Mouse (Mus musculus) limb, embryonic 14.5 days (tissue): ENCODE measurements around the gene Cgrrf1. TPM values are rescaled to one million over a fixed set of nuclear protein-coding genes. Genes with fewer than 3 reads are reported as not detected.
A peak's percentile ranks its signal among the peaks of the same experiment; 100 is the strongest.

Experiments
- ATAC-seq: fragments of 200-750 bp; cut with Nextera tagmentation; 2 replicates; pipeline ENCODE4 v1.8.0; 2017; ENCODE audit warnings: low read depth, moderate number of reproducible peaks, moderate TSS enrichment; ENCODE audit not compliant: low FRiP score
- DNase-seq: peaks from one replicate; pipeline ENCODE4 v3.0.0-alpha.2; 2015; ENCODE audit warnings: low spot score
- H3K27ac ChIP-seq: fragments of 300-500 bp; sonication (generic); replicated peaks from 2 replicates; pipeline ENCODE4 v1.5.1; 2014; ENCODE audit warnings: low read depth, mild to moderate bottlenecking, low read length, moderate library complexity, mixed read lengths
- H3K27me3 ChIP-seq: fragments of 300-500 bp; sonication (generic); 2 replicates; pipeline ENCODE4 v1.6.1; 2014; ENCODE audit warnings: low read length, mixed read lengths; ENCODE audit not compliant: control insufficient read depth, insufficient read depth
- H3K36me3 ChIP-seq: fragments of 300-500 bp; sonication (generic); 2 replicates; pipeline ENCODE4 v1.6.1; 2014; ENCODE audit warnings: mild to moderate bottlenecking, low read length, moderate library complexity, mixed read lengths; ENCODE audit not compliant: control insufficient read depth, insufficient read depth
- H3K4me1 ChIP-seq: fragments of 300-500 bp; sonication (generic); 2 replicates; pipeline ENCODE4 v1.6.1; 2014; ENCODE audit warnings: antibody characterized with exemption, low read length, mixed read lengths; ENCODE audit not compliant: control insufficient read depth, insufficient read depth
- H3K4me2 ChIP-seq: fragments of 300-500 bp; sonication (generic); replicated peaks from 2 replicates; pipeline ENCODE4 v1.6.1; 2014; ENCODE audit warnings: low read depth, mild to moderate bottlenecking, low read length, moderate library complexity; ENCODE audit not compliant: severe bottlenecking
- H3K4me3 ChIP-seq: fragments of 300-500 bp; sonication (generic); replicated peaks from 2 replicates; pipeline ENCODE4 v1.5.1; 2014; ENCODE audit warnings: low read length
- H3K9ac ChIP-seq: fragments of 300-500 bp; sonication (generic); 2 replicates; pipeline ENCODE4 v1.6.1; 2014; ENCODE audit warnings: mild to moderate bottlenecking, low read depth, low read length, moderate library complexity; ENCODE audit not compliant: severe bottlenecking
- H3K9me3 ChIP-seq: fragments of 300-500 bp; sonication (generic); 2 replicates; pipeline ENCODE4 v1.6.1; 2016; ENCODE audit warnings: low read length; ENCODE audit not compliant: control insufficient read depth
- POLR2A ChIP-seq: fragments of 200-500 bp; IDR thresholded peaks from 2 replicates; pipeline ENCODE4 v1.8.0; 2012; ENCODE audit warnings: inconsistent platforms, mild to moderate bottlenecking, moderate library complexity, borderline replicate concordance; ENCODE audit not compliant: insufficient read depth, insufficient read length; ENCODE audit errors: extremely low read depth
- WGBS: fragments of 180-500 bp; shearing (Covaris S2); extraction: QIAGEN DNeasy Blood & Tissue Kit; methylation state at CpG from one replicate; pipeline ENCODE4 v1.1.7; 2014; 5-methylcytosine and 5-hydroxymethylcytosine counted together
- polyA plus RNA-seq, 2 experiments: library from polyadenylated mRNA; depleted of rRNA in 1 of 2; stranded (reverse) in 1 of 2; unstranded in 1 of 2; fragments of >200 nt; fragmentation: Nextera tagmentation in 1 of 2; extraction: Ambion mirVana in 1 of 2; gene quantifications; 2 replicates each; pipeline versions ENCODE4 v1.2.1 to v1.2.3; 2012 to 2014

The Cgrrf1 gene
- 17.2 and 19.5 TPM in 2 replicates for polyA plus RNA-seq (2012; rRNA removed)
- 25.2 and 26.7 TPM in 2 replicates for polyA plus RNA-seq (2014; fragmentation: Nextera tagmentation; extraction: Ambion mirVana)

DNA sequence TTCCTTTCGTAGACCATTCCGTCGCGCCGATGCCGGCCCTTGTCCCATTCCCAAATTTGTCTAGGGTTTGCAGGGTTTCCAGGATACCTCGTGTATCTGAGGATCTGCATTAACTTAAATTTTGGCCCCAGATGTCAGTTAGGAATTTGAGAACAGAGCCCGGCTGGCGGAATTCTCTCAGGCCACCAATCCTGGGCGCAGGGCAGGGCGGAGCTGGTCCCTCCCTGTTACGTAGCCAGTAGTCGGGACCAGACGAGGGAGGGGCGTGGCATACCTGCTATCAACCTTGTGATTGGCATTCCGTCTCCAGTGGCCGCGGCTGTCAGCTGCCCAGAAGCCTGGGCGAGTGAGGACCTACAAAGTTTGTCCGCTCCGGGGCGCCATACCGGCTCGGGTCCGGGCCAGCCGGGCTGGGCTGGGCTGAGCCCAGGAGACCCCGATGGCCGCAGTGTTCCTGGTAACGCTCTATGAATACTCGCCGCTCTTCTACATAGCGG lies at the start of gene Cgrrf1:
Cgrrf1 (plus strand) TSS at position 289 of the 497 bp plus-strand sequence.
- Histone ChIP-seq H3K27ac (no peak within 1 kb of the TSS), H3K9me3 (no peaks in the 10 kb centered on the region), H3K9ac (peak within 1 kb of the TSS; percentile 84), H3K4me2 (peak within 1 kb of the TSS; percentile 86), H3K4me3 (peak within 1 kb of the TSS; percentile 80), H3K27me3 (no peaks in the 10 kb centered on the region), H3K36me3 (no peaks in the 10 kb centered on the region), H3K4me1 (0 out of 2 replicates have a peak, but pooled peaks cover 2% of the 10 kb centered on the region)
- DNase-seq: peak; percentile 96
- TF ChIP-seq POLR2A: peak; percentile 45; the same call in 1 of the 2 replicates
- under 1% methylated on average over 32 of the region's 32 CpGs for WGBS
- peak; percentile 98 for ATAC-seq

- Histone ChIP-seq H3K27ac (no peak overlapping the region), H3K27me3 (no peaks in the 10 kb centered on the region), H3K36me3 (peaks cover 55% of the 10 kb centered on the region), H3K9me3 (0 out of 2 replicates have a peak, but pooled peaks cover 4% of the 10 kb centered on the region), H3K4me1 (peaks cover 23% of the 10 kb centered on the region), H3K4me2 (no peak overlapping the region), H3K4me3 (no peak overlapping the region), H3K9ac (no peak overlapping the region)
- no peak for TF ChIP-seq POLR2A
- DNase-seq: no peak
- WGBS: 88% methylated on average over 8 of the region's 8 CpGs
- ATAC-seq: no peak
These were observed 49.6 kb upstream of the Cgrrf1 start for GRCm38 (mm10) chr14:46782187-46782828.

- no peak for ATAC-seq
- 58% methylated on average over 10 of the region's 10 CpGs for WGBS
- peaks cover 23% of the 10 kb centered on the region for H3K4me1 ChIP-seq
- no peaks in the 10 kb centered on the region for H3K27me3 ChIP-seq
- H3K4me3 ChIP-seq: no peak overlapping the region
- no peak for TF ChIP-seq POLR2A
- 0 out of 2 replicates have a peak, but pooled peaks cover 4% of the 10 kb centered on the region for H3K9me3 ChIP-seq
- peaks cover 44% of the 10 kb centered on the region for H3K36me3 ChIP-seq
- no peak overlapping the region for H3K4me2 ChIP-seq
- no peak overlapping the region for H3K9ac ChIP-seq
- H3K27ac ChIP-seq: no peak overlapping the region
- no peak for DNase-seq
These were observed 48.5 kb upstream of the Cgrrf1 start for GRCm38 (mm10) chr14:46783327-46783926.

- no peak for ATAC-seq
- whole genome bisulfite sequencing: 79% methylated on average over 5 of the region's 5 CpGs
These were observed 46.7 kb upstream of the Cgrrf1 start for GRCm38 (mm10) chr14:46785247-46785646.

GRCm38 (mm10) chr14:46787454-46787786 lies 44.5 kb upstream of the Cgrrf1 start:
- H3K4me2 ChIP-seq: peak overlapping the region; percentile 46
- no peak for TF ChIP-seq POLR2A
- peak overlapping the region; percentile 98 for H3K9ac ChIP-seq
- no peaks in the 10 kb centered on the region for H3K9me3 ChIP-seq
- H3K27ac ChIP-seq: peak overlapping the region; percentile 99
- ATAC-seq (peak; percentile 39; the same call in 1 of the 2 replicates), DNase-seq (no peak)
- under 1% methylated on average over 11 of the region's 11 CpGs for WGBS
- peaks cover 25% of the 10 kb centered on the region for H3K4me1 ChIP-seq
- peaks cover 12% of the 10 kb centered on the region for H3K36me3 ChIP-seq
- H3K4me3 ChIP-seq: peak overlapping the region; percentile 97
- no peaks in the 10 kb centered on the region for H3K27me3 ChIP-seq

More at GRCm38 (mm10) chr14:46785247-46785646, 46.7 kb upstream of the Cgrrf1 start:
- no peaks in the 10 kb centered on the region for H3K9me3 ChIP-seq
- H3K9ac ChIP-seq: no peak overlapping the region
- no peaks in the 10 kb centered on the region for H3K27me3 ChIP-seq
- no peak overlapping the region for H3K4me2 ChIP-seq
- H3K36me3 ChIP-seq: peaks cover 26% of the 10 kb centered on the region
- no peak overlapping the region for H3K27ac ChIP-seq
- H3K4me3 ChIP-seq: no peak overlapping the region
- DNase-seq: no peak
- TF ChIP-seq POLR2A: no peak
- peaks cover 25% of the 10 kb centered on the region for H3K4me1 ChIP-seq
